Mouse (Mus musculus): ENCODE measurements at regions not wholly inside any gene's neighbourhood (a gene's known extent, or its start where the extent isn't known, plus 50 kb on each side); places are given as distances from the start of the nearest gene placed in this dataset.

DNA sequence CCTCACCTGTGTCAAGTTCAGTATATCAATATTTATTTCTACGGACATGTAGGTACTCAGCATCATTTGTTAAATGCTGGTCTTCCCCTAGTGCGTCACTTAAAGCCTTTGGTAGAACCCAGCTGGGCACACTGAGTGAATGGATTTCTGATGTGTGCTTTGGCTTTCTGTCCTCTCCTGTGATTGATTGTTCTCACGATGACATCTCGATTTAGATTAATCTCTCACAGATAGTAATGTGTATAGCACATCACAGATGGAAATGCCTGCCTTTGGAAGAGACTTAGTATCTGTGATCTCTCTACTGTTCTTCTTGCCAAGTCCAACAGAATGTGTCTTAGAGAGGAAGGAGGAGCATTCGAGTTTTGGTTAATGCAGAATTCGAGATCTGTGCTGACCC is 175.0 kb upstream of the Wdfy3 start:
- Histone ChIP-seq H3K4me1 (no peaks in the 10 kb centered on the region), H3K27me3 (ENCODE audit: poor library complexity, severe bottlenecking) (no peaks in the 10 kb centered on the region), H3K4me3 (no peak overlapping the region), H3K9me3 (no peaks in the 10 kb centered on the region), H3K27ac (no peak overlapping the region), H3K36me3 (replicated peaks) (no peaks in the 10 kb centered on the region)
- 91% methylated on average over 6 of the region's 6 CpGs for WGBS
- DNase-seq (ENCODE audit: extremely low spot score, low spot score), result no peak

GRCm38 (mm10) chr5:102248747-102249146 is 179.0 kb upstream of the Wdfy3 start:
- no peaks in the 10 kb centered on the region for H3K9me3 ChIP-seq

GRCm38 (mm10) chr5:102251076-102251475 is 181.4 kb upstream of the Wdfy3 start:
- Histone ChIP-seq H3K27ac (no peak overlapping the region), H3K27me3 (ENCODE audit: poor library complexity, severe bottlenecking) (no peaks in the 10 kb centered on the region), H3K4me3 (no peak overlapping the region), H3K36me3 (replicated peaks) (no peaks in the 10 kb centered on the region), H3K9me3 (no peaks in the 10 kb centered on the region), H3K4me1 (peaks cover 8% of the 10 kb centered on the region)
- 92% methylated on average over 7 of the region's 7 CpGs for WGBS
- DNase-seq (ENCODE audit: extremely low spot score, low spot score), result no peak

More at GRCm38 (mm10) chr5:102248747-102249146, 179.0 kb upstream of the Wdfy3 start:
- H3K27ac ChIP-seq, result no peak overlapping the region
- H3K4me1 ChIP-seq, result peaks cover 6% of the 10 kb centered on the region
- H3K4me3 ChIP-seq, result no peak overlapping the region
- no peaks in the 10 kb centered on the region for H3K36me3 ChIP-seq (replicated peaks)
- no peaks in the 10 kb centered on the region for H3K27me3 ChIP-seq (ENCODE audit: poor library complexity, severe bottlenecking)
- 88% methylated on average over 5 of the region's 5 CpGs for WGBS
- no peak for DNase-seq (ENCODE audit: extremely low spot score, low spot score)

DNA sequence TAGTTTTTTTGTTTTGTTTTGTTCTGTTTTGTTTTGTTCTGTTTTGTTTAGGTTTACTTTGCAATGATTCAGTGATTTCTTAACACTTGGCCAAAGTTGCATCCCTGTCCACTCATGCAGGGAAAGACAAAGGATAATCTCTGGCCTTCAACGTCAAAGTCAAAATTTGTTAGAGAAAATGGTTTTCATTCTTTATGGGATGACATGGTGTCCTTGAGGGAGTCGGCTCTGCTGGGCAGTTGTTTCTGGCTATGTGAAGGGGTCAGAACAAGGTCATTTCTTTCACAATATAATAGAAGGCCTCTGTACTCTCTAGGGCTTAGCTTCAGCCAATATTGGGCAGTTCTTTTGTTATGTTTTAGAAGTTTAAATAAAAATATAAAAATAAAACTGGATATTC is 184.1 kb upstream of the Wdfy3 start:
- Histone ChIP-seq H3K4me1 (peaks cover 8% of the 10 kb centered on the region), H3K27ac (no peak overlapping the region), H3K27me3 (ENCODE audit: poor library complexity, severe bottlenecking) (no peaks in the 10 kb centered on the region), H3K36me3 (replicated peaks) (no peaks in the 10 kb centered on the region), H3K9me3 (no peaks in the 10 kb centered on the region), H3K4me3 (no peak overlapping the region)
- DNase-seq (ENCODE audit: extremely low spot score, low spot score), result no peak
- 19% methylated on average over 2 of the region's 2 CpGs for WGBS

DNA sequence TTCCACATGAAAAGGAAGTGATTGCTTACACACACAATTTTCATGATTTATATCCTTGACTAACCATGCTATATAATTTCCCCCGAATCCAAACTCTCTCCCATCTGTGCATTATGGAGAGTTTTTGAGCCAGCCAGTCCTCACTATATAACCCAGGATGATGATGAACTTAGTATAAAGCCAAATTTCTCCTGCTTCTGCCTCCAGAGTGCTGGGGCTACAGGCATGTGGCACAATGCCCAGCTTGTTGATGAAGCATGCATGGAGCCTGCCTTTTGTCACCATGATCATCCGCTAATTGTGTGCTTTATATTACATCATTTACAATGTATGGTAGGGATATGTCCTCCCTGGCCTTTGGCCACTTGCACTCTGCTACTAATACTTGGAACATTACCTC is 187.4 kb upstream of the Wdfy3 start:
- no peak for DNase-seq (ENCODE audit: extremely low spot score, low spot score)
- H3K27ac ChIP-seq, result no peak overlapping the region
- H3K4me3 ChIP-seq, result no peak overlapping the region
- WGBS, result 90% methylated on average over 2 of the region's 2 CpGs
- no peaks in the 10 kb centered on the region for H3K9me3 ChIP-seq
- peaks cover 8% of the 10 kb centered on the region for H3K4me1 ChIP-seq
- no peaks in the 10 kb centered on the region for H3K36me3 ChIP-seq (replicated peaks)
- no peaks in the 10 kb centered on the region for H3K27me3 ChIP-seq (ENCODE audit: poor library complexity, severe bottlenecking)

DNA sequence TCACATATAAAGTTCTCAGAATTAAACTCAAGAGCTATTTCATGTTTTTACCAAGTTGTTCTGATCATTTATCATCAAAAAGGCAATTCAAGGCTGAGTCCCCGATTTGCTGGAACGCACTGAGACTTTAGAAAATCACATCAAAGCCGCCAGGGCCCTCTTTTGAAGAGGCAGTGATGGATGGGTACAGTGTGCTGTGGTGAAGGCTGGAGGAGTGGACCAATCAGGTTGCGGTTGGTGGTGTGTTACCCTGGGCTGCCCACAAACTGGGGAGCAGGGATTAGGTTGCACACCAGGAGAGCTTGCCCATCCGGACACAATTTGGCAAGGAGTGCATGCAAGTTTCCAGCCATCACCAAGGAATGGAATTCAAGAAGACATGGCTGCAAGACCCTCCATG is 191.9 kb upstream of the Wdfy3 start:
- WGBS, result 89% methylated on average over 5 of the region's 5 CpGs
- Histone ChIP-seq H3K27me3 (ENCODE audit: poor library complexity, severe bottlenecking) (no peaks in the 10 kb centered on the region), H3K27ac (no peak overlapping the region), H3K9me3 (no peaks in the 10 kb centered on the region), H3K4me1 (no peaks in the 10 kb centered on the region), H3K4me3 (no peak overlapping the region), H3K36me3 (replicated peaks) (no peaks in the 10 kb centered on the region)
- DNase-seq (ENCODE audit: extremely low spot score, low spot score), result no peak

GRCm38 (mm10) chr5:102266451-102266850 is 196.7 kb upstream of the Wdfy3 start:
- WGBS, result 66% methylated on average over 11 of the region's 11 CpGs
- Histone ChIP-seq H3K4me3 (no peak overlapping the region), H3K36me3 (replicated peaks) (no peaks in the 10 kb centered on the region), H3K27ac (no peak overlapping the region), H3K4me1 (no peaks in the 10 kb centered on the region), H3K9me3 (no peaks in the 10 kb centered on the region), H3K27me3 (ENCODE audit: poor library complexity, severe bottlenecking) (no peaks in the 10 kb centered on the region)
- no peak for DNase-seq (ENCODE audit: extremely low spot score, low spot score)

GRCm38 (mm10) chr5:102267150-102267549 is 197.4 kb upstream of the Wdfy3 start:
- DNase-seq (ENCODE audit: extremely low spot score, low spot score), result no peak
- no peak overlapping the region for H3K27ac ChIP-seq
- H3K36me3 ChIP-seq (replicated peaks), result no peaks in the 10 kb centered on the region
- no peaks in the 10 kb centered on the region for H3K4me1 ChIP-seq
- 85% methylated on average over 3 of the region's 3 CpGs for whole genome bisulfite sequencing
- no peaks in the 10 kb centered on the region for H3K27me3 ChIP-seq (ENCODE audit: poor library complexity, severe bottlenecking)
- no peak overlapping the region for H3K4me3 ChIP-seq
- no peaks in the 10 kb centered on the region for H3K9me3 ChIP-seq

GRCm38 (mm10) chr5:102269204-102269603 is 199.5 kb upstream of the Wdfy3 start:
- DNase-seq (ENCODE audit: extremely low spot score, low spot score), result no peak
- no peaks in the 10 kb centered on the region for H3K9me3 ChIP-seq
- H3K27ac ChIP-seq, result no peak overlapping the region
- no peak overlapping the region for H3K4me3 ChIP-seq
- H3K27me3 ChIP-seq (ENCODE audit: poor library complexity, severe bottlenecking), result no peaks in the 10 kb centered on the region
- 93% methylated on average over 9 of the region's 9 CpGs for WGBS
- no peaks in the 10 kb centered on the region for H3K36me3 ChIP-seq (replicated peaks)
- H3K4me1 ChIP-seq, result no peaks in the 10 kb centered on the region

DNA sequence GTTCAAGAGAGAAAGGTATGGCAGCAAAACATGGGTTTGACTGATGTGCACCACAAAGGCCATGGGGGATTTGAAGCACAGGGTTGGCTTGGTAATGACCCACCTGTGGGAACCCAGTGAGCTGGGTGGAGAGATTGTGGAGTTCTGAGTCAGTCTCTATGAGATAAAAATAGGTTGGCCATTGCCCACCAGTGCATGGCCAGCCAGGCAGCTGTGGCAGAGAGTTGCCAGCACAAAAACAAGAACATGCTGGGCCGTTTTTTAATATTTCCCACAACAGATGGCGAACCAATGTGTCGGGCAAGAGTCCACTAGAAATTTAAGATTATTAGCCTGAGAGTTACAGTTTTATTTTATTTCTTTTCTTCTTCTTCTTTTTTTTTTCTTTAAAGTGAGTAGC is 205.6 kb upstream of the Arhgap24 start:
- Histone ChIP-seq H3K4me3 (no peak overlapping the region), H3K9me3 (no peaks in the 10 kb centered on the region), H3K36me3 (replicated peaks) (no peaks in the 10 kb centered on the region), H3K27ac (no peak overlapping the region), H3K27me3 (ENCODE audit: poor library complexity, severe bottlenecking) (no peaks in the 10 kb centered on the region), H3K4me1 (no peaks in the 10 kb centered on the region)
- DNase-seq (ENCODE audit: extremely low spot score, low spot score), result no peak
- 92% methylated on average over 3 of the region's 3 CpGs for WGBS

DNA sequence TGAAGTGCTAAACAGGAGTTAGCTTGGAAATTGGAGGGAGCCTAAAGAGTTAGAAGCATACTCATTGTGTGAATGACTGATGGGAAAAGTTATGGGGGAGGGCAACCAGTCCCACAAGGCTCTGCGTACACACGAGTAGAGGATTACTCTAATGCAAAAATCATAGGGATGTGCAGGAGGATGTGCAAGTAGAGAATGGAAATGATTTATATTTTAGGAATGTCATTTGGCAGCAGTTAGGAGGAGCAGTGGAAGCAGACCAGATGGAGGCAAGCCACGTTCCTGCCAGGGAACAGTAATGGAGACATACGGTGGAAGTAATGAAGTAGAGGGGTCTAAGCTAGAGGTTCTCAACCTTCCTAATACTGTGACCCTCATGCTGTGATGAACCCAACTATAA is 194.1 kb upstream of the Arhgap24 start:
- no peaks in the 10 kb centered on the region for H3K36me3 ChIP-seq (replicated peaks)
- H3K27ac ChIP-seq, result no peak overlapping the region
- DNase-seq (ENCODE audit: extremely low spot score, low spot score), result no peak
- 92% methylated on average over 4 of the region's 4 CpGs for WGBS
- H3K4me1 ChIP-seq, result no peaks in the 10 kb centered on the region
- no peaks in the 10 kb centered on the region for H3K9me3 ChIP-seq
- H3K4me3 ChIP-seq, result no peak overlapping the region
- H3K27me3 ChIP-seq (ENCODE audit: poor library complexity, severe bottlenecking), result no peaks in the 10 kb centered on the region

GRCm38 (mm10) chr5:102290866-102291265 is 190.3 kb upstream of the Arhgap24 start:
- no peaks in the 10 kb centered on the region for H3K36me3 ChIP-seq (replicated peaks)
- WGBS, result 89% methylated on average over 7 of the region's 7 CpGs
- no peak overlapping the region for H3K4me3 ChIP-seq
- DNase-seq (ENCODE audit: extremely low spot score, low spot score), result no peak
- no peaks in the 10 kb centered on the region for H3K4me1 ChIP-seq
- H3K27ac ChIP-seq, result no peak overlapping the region
- no peaks in the 10 kb centered on the region for H3K9me3 ChIP-seq
- H3K27me3 ChIP-seq (ENCODE audit: poor library complexity, severe bottlenecking), result no peaks in the 10 kb centered on the region

- 91% methylated on average over 5 of the region's 5 CpGs for WGBS
- DNase-seq (ENCODE audit: extremely low spot score, low spot score), result no peak
- Histone ChIP-seq H3K27ac (no peak overlapping the region), H3K9me3 (no peaks in the 10 kb centered on the region), H3K4me1 (no peaks in the 10 kb centered on the region), H3K36me3 (replicated peaks) (no peaks in the 10 kb centered on the region), H3K4me3 (no peak overlapping the region), H3K27me3 (ENCODE audit: poor library complexity, severe bottlenecking) (no peaks in the 10 kb centered on the region)
Observed at GRCm38 (mm10) chr5:102295564-102295963, 185.6 kb upstream of the Arhgap24 start.

- Histone ChIP-seq H3K4me1 (peaks cover 5% of the 10 kb centered on the region; the same call in 1 of the 2 replicates), H3K4me3 (no peak overlapping the region), H3K36me3 (replicated peaks) (no peaks in the 10 kb centered on the region), H3K27ac (no peak overlapping the region), H3K27me3 (ENCODE audit: poor library complexity, severe bottlenecking) (no peaks in the 10 kb centered on the region), H3K9me3 (no peaks in the 10 kb centered on the region)
- DNase-seq (ENCODE audit: extremely low spot score, low spot score), result no peak
Observed at GRCm38 (mm10) chr5:102306309-102306708, 174.9 kb upstream of the Arhgap24 start.

All from forebrain, embryonic 10.5 days (tissue).